In genomic region chr11:55981656-55982055, GRCm38 (mm10) we compare ENCODE assay signal across 11 mouse cellular contexts. TPM values are rescaled to one million over a fixed set of nuclear protein-coding genes. Genes with fewer than 3 reads are reported as not detected.
A peak's percentile ranks its signal among the peaks of the same experiment; 100 is the strongest.
DNase-seq lines count a peak whose midpoint lies in the region; ATAC-seq and TF ChIP-seq lines count a peak whose summit lies in the region.
"Had no signal": no experiment of that assay in that cellular context is flagged by ENCODE, and none has a peak within 500 bp of the region (broad histone marks: within the 10 kb centered on the region; RNA-seq: fewer than 3 reads in every experiment).

No protein-coding gene starts in this region.

- ATAC-seq in kidney, embryonic 15.5 days (replicated peaks; ENCODE audit: low FRiP score) = no peak
- ATAC-seq in stomach, postnatal 0 days (ENCODE audit: low FRiP score, low TSS enrichment) = no peak
- ATAC-seq in megakaryocyte-erythroid progenitor cell, adult 5-6 weeks (replicated peaks; ENCODE audit: low FRiP score, low TSS enrichment, poor library complexity, severe bottlenecking) = no peak

- DNase-seq in kidney, adult 2 months = peak; percentile 2
- peak; percentile 14 for DNase-seq in urinary bladder, postnatal 14 days (ENCODE audit: low spot score)
- DNase-seq in urinary bladder, postnatal 4 days (ENCODE audit: low spot score in 2 of 2) = no peak
- DNase-seq in embryo, embryonic 11 days = peak; percentile 40
- DNase-seq in stomach, postnatal 0 days (ENCODE audit: low spot score) = peak; percentile 27
- no peak for DNase-seq in gastrocnemius, adult 18-20 months (ENCODE audit: low spot score)

- H3K4me2 ChIP-seq in kidney, embryonic 15.5 days = no peak overlapping the region
- H3K4me2 ChIP-seq in stomach, postnatal 0 days (replicated peaks; ENCODE audit: low read depth) = no peak overlapping the region

- H3K9me3 ChIP-seq in kidney, embryonic 15.5 days (replicated peaks) = no peaks in the 10 kb centered on the region
- H3K9me3 ChIP-seq in stomach, postnatal 0 days (ENCODE audit: control insufficient read depth, low read length) = no peaks in the 10 kb centered on the region

- WGBS in kidney, adult 2 months = 42% methylated on average over 1 of the region's 1 CpGs
- 44% methylated on average over 1 of the region's 1 CpGs for WGBS in kidney, embryonic 15.5 days
- 26% methylated on average over 1 of the region's 1 CpGs for WGBS in stomach, postnatal 0 days

- H3K4me3 ChIP-seq in kidney, adult 2 months (ENCODE audit: insufficient read depth, low read depth, low read length) = no peak overlapping the region
- H3K4me3 ChIP-seq in kidney, embryonic 15.5 days (replicated peaks) = no peak overlapping the region
- no peak overlapping the region for H3K4me3 ChIP-seq in stomach, postnatal 0 days (ENCODE audit: low read depth, low read length)

- no peaks in the 10 kb centered on the region for H3K27me3 ChIP-seq in kidney, adult 2 months (replicated peaks; ENCODE audit: control insufficient read depth, insufficient read depth, low read length)
- H3K27me3 ChIP-seq in kidney, embryonic 15.5 days = no peaks in the 10 kb centered on the region
- no peaks in the 10 kb centered on the region for H3K27me3 ChIP-seq in stomach, postnatal 0 days (ENCODE audit: control insufficient read depth, insufficient read depth, low read length)

- H3K4me1 ChIP-seq in kidney, adult 2 months (ENCODE audit: control insufficient read depth, insufficient read depth, low read length) = no peaks in the 10 kb centered on the region
- no peaks in the 10 kb centered on the region for H3K4me1 ChIP-seq in kidney, embryonic 15.5 days
- no peaks in the 10 kb centered on the region for H3K4me1 ChIP-seq in stomach, postnatal 0 days (replicated peaks; ENCODE audit: control insufficient read depth, insufficient read depth)

- TF ChIP-seq CTCF in kidney, adult 2 months (conservative IDR thresholded peaks at IDR 0.05; ENCODE audit: insufficient read depth, insufficient read length, low read depth, low read length) = peak; percentile 55
- peak; percentile 64 for TF ChIP-seq CTCF in stomach, postnatal 0 days (IDR thresholded peaks at IDR 0.05; ENCODE audit: low read depth)

- no peaks in the 10 kb centered on the region for H3K36me3 ChIP-seq in kidney, adult 2 months (ENCODE audit: control insufficient read depth, insufficient read depth, low read length)
- no peaks in the 10 kb centered on the region for H3K36me3 ChIP-seq in kidney, embryonic 15.5 days
- H3K36me3 ChIP-seq in stomach, postnatal 0 days (ENCODE audit: control insufficient read depth, insufficient read depth, low read length) = no peaks in the 10 kb centered on the region

- no peak for TF ChIP-seq EP300 in stomach, postnatal 0 days (optimal IDR thresholded peaks at IDR 0.05)

- H3K27ac ChIP-seq in kidney, adult 2 months (ENCODE audit: insufficient read depth, low read depth, low read length) = no peak overlapping the region
- H3K27ac ChIP-seq in kidney, embryonic 15.5 days = no peak overlapping the region
- H3K27ac ChIP-seq in stomach, postnatal 0 days (replicated peaks) = no peak overlapping the region

- no peak overlapping the region for H3K9ac ChIP-seq in kidney, embryonic 15.5 days
- no peak overlapping the region for H3K9ac ChIP-seq in stomach, postnatal 0 days (ENCODE audit: low read length)

- no peak for TF ChIP-seq POLR2A in kidney, adult 2 months (IDR thresholded peaks at IDR 0.05; ENCODE audit: low read depth, low read length)

RNA-seq across cellular contexts. Expression of gene Nmur2, which starts 59.2 kb away (rescaled TPM):
- polyA plus RNA-seq in kidney, adult 2 months (2012; rRNA removed) = not detected in 2 replicates
- polyA plus RNA-seq in kidney, embryonic 15.5 days (2015; fragmentation: Nextera tagmentation; extraction: Ambion mirVana) = 0.08 TPM in 1 of 2 replicates, not detected in the other
- polyA plus RNA-seq in stomach, postnatal 0 days (2015; fragmentation: Nextera tagmentation; extraction: Ambion mirVana) = 0.22 and 0.24 TPM in 2 replicates
- total RNA-seq in megakaryocyte-erythroid progenitor cell, adult 5-6 weeks (2014; fragmentation: Nextera tagmentation) = not detected in 2 replicates
- total RNA-seq in megakaryocyte-erythroid progenitor cell, adult 5-6 weeks (2017) = not detected in 2 replicates
- total RNA-seq in gastrocnemius, adult 18-20 months (2021) = not detected
- total RNA-seq: adrenal gland, postnatal 4 days had no signal
- polyA plus RNA-seq: heart, embryonic 14.5 days; lung, embryonic 16.5 days had no signal

Comparison
In these comparisons a context has a peak if more than half of its experiments do, and no peak if none do; other contexts are left out.
1. DNase-seq: peak in kidney, adult 2 months (single experiment), urinary bladder, postnatal 14 days (single experiment), embryo, embryonic 11 days (single experiment) and stomach, postnatal 0 days (single experiment); none in urinary bladder, postnatal 4 days (0 of 2) and gastrocnemius, adult 18-20 months (single experiment).